Mouse (Mus musculus) bone marrow, adult 2 months (tissue): ENCODE measurements around the gene Gtf2i.

Experiments
- CTCF ChIP-seq: fragments of 200-500 bp; IDR thresholded peaks from 2 replicates; pipeline ENCODE4 v1.5.1; 2011; ENCODE audit warnings: low read length, control low read depth; ENCODE audit not compliant: control insufficient read depth, insufficient read depth
- POLR2A ChIP-seq: fragments of 200-500 bp; IDR thresholded peaks from 2 replicates; pipeline ENCODE4 v1.6.1; 2011; ENCODE audit warnings: low read depth, mild to moderate bottlenecking, control low read depth, low read length, borderline replicate concordance; ENCODE audit not compliant: control insufficient read depth

- TF ChIP-seq CTCF (no peak), POLR2A (no peak)
Measured at GRCm38 (mm10) chr5:134270566-134270965, 44.0 kb downstream of the Gtf2i start.
